Mouse (Mus musculus) hindbrain, embryonic 11.5 days (tissue): ENCODE data around the gene Cdhr1. TPM values are rescaled to one million over a fixed set of nuclear protein-coding genes. Genes with fewer than 3 reads are reported as not detected.

Experiments
- ATAC-seq: fragments of 200-750 bp; cut with Nextera tagmentation; 2 replicates; pipeline ENCODE4 v1.8.0; 2017; ENCODE audit warnings: mild to moderate bottlenecking, moderate TSS enrichment, moderate library complexity; ENCODE audit not compliant: low FRiP score
- DNase-seq: peaks from one replicate; pipeline ENCODE4 v3.0.0-alpha.2; 2015; ENCODE audit warnings: low spot score
- H3K27ac ChIP-seq: fragments of 300-500 bp; sonication (generic); 2 replicates; pipeline ENCODE4 v1.5.1; 2014; ENCODE audit warnings: mild to moderate bottlenecking, low read depth, low read length
- H3K27me3 ChIP-seq: fragments of 300-500 bp; sonication (generic); 2 replicates; pipeline ENCODE4 v1.6.1; 2014; ENCODE audit warnings: mild to moderate bottlenecking, low read length, moderate library complexity, mixed read lengths; ENCODE audit not compliant: control insufficient read depth, insufficient read depth
- H3K36me3 ChIP-seq: fragments of 300-500 bp; sonication (generic); 2 replicates; pipeline ENCODE4 v1.6.1; 2014; ENCODE audit warnings: mild to moderate bottlenecking, low read length, moderate library complexity, mixed read lengths; ENCODE audit not compliant: control insufficient read depth, insufficient read depth
- H3K4me1 ChIP-seq: fragments of 300-500 bp; sonication (generic); replicated peaks from 2 replicates; pipeline ENCODE4 v1.6.1; 2014; ENCODE audit warnings: low read length, mixed read lengths; ENCODE audit not compliant: control insufficient read depth, insufficient read depth
- H3K4me2 ChIP-seq: fragments of 300-500 bp; sonication (generic); replicated peaks from 2 replicates; pipeline ENCODE4 v1.6.1; 2014; ENCODE audit warnings: mild to moderate bottlenecking, low read depth, low read length
- H3K4me3 ChIP-seq: fragments of 300-500 bp; sonication (generic); 2 replicates; pipeline ENCODE4 v1.5.1; 2014; ENCODE audit warnings: low read depth, low read length
- H3K9ac ChIP-seq: fragments of 300-500 bp; sonication (generic); 2 replicates; pipeline ENCODE4 v1.6.1; 2014; ENCODE audit warnings: low read depth, low read length
- H3K9me3 ChIP-seq: fragments of 300-500 bp; sonication (generic); 2 replicates; pipeline ENCODE4 v1.6.1; 2016; ENCODE audit warnings: low read length; ENCODE audit not compliant: control insufficient read depth
- WGBS: fragments of 180-500 bp; shearing (Covaris S2); extraction: QIAGEN DNeasy Blood & Tissue Kit; methylation state at CpG from one replicate; pipeline ENCODE4 v1.1.7; 2014; 5-methylcytosine and 5-hydroxymethylcytosine counted together
- polyA plus RNA-seq: library from polyadenylated mRNA; unstranded; fragments of >200 nt; fragmentation: Nextera tagmentation; extraction: Ambion mirVana; gene quantifications from 2 replicates; pipeline ENCODE4 v1.2.1, GENCODE M21; 2014

Gene Cdhr1
- polyA plus RNA-seq, 1 experiment from 2014 or later: 1.2 TPM

GRCm38 (mm10) chr14:37064849-37065248 is 33.3 kb downstream of the Cdhr1 start:
- 76% methylated on average over 2 of the region's 2 CpGs for WGBS
- Histone ChIP-seq H3K27ac (no peak overlapping the region), H3K4me2 (no peak overlapping the region)

GRCm38 (mm10) chr14:37048914-37049410 is 49.2 kb downstream of the Cdhr1 start, which contains the start of gene Rgr:
Gene Rgr (minus strand): TSS chr14:37048964.
- Histone ChIP-seq H3K4me1 (no peaks in the 10 kb centered on the region), H3K4me3 (no peak within 1 kb of the TSS), H3K9ac (no peak within 1 kb of the TSS), H3K9me3 (no peaks in the 10 kb centered on the region), H3K27me3 (no peaks in the 10 kb centered on the region), H3K27ac (no peak within 1 kb of the TSS), H3K4me2 (no peak within 1 kb of the TSS), H3K36me3 (no peaks in the 10 kb centered on the region)
- DNase-seq (no peak), ATAC-seq (no peak)
- WGBS: 73% methylated on average over 1 of the region's 1 CpGs

More at GRCm38 (mm10) chr14:37064849-37065248, 33.3 kb downstream of the Cdhr1 start:
- Histone ChIP-seq H3K36me3 (no peaks in the 10 kb centered on the region), H3K9me3 (no peaks in the 10 kb centered on the region), H3K4me3 (no peak overlapping the region), H3K9ac (no peak overlapping the region), H3K27me3 (no peaks in the 10 kb centered on the region), H3K4me1 (no peaks in the 10 kb centered on the region)
- no peak for DNase-seq
- no peak for ATAC-seq

- 60% methylated on average over 5 of the region's 5 CpGs for WGBS
- no peak for ATAC-seq
Observed at GRCm38 (mm10) chr14:37034432-37034831, 63.7 kb downstream of the Cdhr1 start.

GRCm38 (mm10) chr14:37033241-37033640 is 64.9 kb downstream of the Cdhr1 start:
- no peaks in the 10 kb centered on the region for H3K4me1 ChIP-seq
- H3K9ac ChIP-seq: no peak overlapping the region
- H3K36me3 ChIP-seq: no peaks in the 10 kb centered on the region
- no peaks in the 10 kb centered on the region for H3K27me3 ChIP-seq
- 23% methylated on average over 7 of the region's 7 CpGs for WGBS
- H3K9me3 ChIP-seq: no peaks in the 10 kb centered on the region
- DNase-seq: peak; percentile 83
- no peak overlapping the region for H3K4me2 ChIP-seq
- peak; percentile 57; the same call in 1 of the 2 replicates for ATAC-seq
- no peak overlapping the region for H3K4me3 ChIP-seq
- no peak overlapping the region for H3K27ac ChIP-seq

More at GRCm38 (mm10) chr14:37034432-37034831, 63.7 kb downstream of the Cdhr1 start:
- Histone ChIP-seq H3K4me3 (no peak overlapping the region), H3K27ac (no peak overlapping the region), H3K36me3 (no peaks in the 10 kb centered on the region), H3K27me3 (no peaks in the 10 kb centered on the region), H3K4me2 (no peak overlapping the region), H3K4me1 (no peaks in the 10 kb centered on the region), H3K9ac (no peak overlapping the region), H3K9me3 (no peaks in the 10 kb centered on the region)
- no peak for DNase-seq

DNA sequence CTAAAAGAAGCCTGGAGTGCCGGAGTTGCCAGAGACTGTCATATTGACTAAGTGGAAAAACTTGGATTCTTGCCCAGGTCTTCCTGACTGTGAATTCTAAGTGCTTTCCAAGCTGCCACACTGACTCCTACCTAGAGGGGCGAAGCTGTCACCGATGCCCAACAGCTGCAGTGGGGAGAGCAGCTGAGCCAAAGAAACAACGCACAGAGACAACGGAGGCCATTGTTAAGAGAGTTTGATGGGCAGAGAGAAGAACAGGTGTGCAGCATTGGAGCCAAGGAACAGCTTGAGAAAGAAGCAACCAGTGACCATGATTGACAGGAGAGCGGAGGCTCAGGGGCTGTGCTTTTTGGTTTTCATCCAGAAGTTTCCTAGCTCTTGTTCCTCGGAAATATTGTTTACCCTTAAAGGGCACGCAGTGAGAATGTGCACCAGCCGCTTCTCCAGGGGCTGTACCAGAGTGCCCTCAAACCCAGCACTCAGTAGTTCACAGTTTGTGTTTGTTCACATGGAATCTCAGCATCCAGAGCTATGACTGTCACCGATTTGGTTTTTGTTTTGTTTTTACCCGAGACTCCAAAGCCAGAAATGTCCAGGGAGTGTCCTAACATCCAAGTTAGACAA is 65.6 kb downstream of the Cdhr1 start:
- Histone ChIP-seq H3K4me3 (no peak overlapping the region), H3K9ac (no peak overlapping the region), H3K36me3 (no peaks in the 10 kb centered on the region), H3K27me3 (no peaks in the 10 kb centered on the region), H3K27ac (no peak overlapping the region), H3K4me2 (no peak overlapping the region), H3K4me1 (no peaks in the 10 kb centered on the region), H3K9me3 (no peaks in the 10 kb centered on the region)
- ATAC-seq (no peak), DNase-seq (no peak)
- WGBS: 80% methylated on average over 11 of the region's 11 CpGs

DNA sequence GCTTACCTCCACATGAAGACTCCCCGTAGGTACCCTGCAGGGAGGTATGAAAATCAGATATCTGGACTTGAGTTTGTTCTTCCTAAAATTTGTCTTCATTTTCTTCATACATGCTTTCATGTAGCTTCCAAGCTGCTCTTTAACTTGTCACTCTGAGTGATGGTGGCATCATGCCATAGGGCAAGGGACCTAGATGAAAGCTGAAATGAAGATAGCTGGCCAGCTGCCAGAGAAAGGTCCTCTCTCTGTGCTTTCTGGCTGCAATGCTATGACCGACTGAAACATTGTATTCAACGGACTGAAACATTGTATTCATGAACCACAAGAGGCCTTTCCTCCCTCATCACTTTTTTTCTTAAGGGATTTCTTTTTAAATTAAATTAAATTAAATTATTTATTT is 69.6 kb downstream of the Cdhr1 start:
- Histone ChIP-seq H3K27ac (no peak overlapping the region), H3K9ac (no peak overlapping the region), H3K9me3 (no peaks in the 10 kb centered on the region), H3K36me3 (no peaks in the 10 kb centered on the region), H3K4me1 (no peaks in the 10 kb centered on the region), H3K27me3 (no peaks in the 10 kb centered on the region), H3K4me3 (no peak overlapping the region), H3K4me2 (no peak overlapping the region)
- 89% methylated on average over 3 of the region's 3 CpGs for WGBS
- ATAC-seq (no peak), DNase-seq (no peak)

DNA sequence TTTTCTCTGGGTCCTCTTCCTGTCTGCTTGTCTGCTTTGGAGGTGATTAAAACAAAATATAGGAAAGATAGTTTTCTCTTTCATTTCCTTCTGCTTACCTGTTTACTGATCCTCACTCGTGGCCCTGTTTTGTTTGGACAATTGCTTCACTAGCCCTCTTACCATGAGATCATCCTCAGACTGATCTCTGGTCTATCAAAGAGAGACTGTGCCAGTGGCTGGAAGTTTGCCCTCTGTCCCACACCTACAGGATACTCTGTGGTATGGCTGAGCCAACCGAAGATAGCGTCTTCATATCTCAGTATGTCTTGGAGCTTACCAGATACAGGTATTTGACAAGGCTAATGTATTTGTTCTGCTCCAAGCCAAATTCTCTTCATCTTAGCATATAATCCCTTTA is 70.2 kb downstream of the Cdhr1 start:
- Histone ChIP-seq H3K36me3 (no peaks in the 10 kb centered on the region), H3K27me3 (no peaks in the 10 kb centered on the region), H3K27ac (no peak overlapping the region), H3K4me2 (no peak overlapping the region), H3K4me3 (no peak overlapping the region), H3K9me3 (no peaks in the 10 kb centered on the region), H3K4me1 (no peaks in the 10 kb centered on the region), H3K9ac (no peak overlapping the region)
- no peak for DNase-seq
- ATAC-seq: no peak
- WGBS: 97% methylated on average over 3 of the region's 3 CpGs

Other genes with a start within 250 kb of the Cdhr1 start
- gene Ccser2, start 129.6 kb downstream of the Cdhr1 start, polyA plus RNA-seq: 47.1 and 50.2 TPM in 2 replicates
- gene Rgr, start 49.4 kb downstream of the Cdhr1 start, polyA plus RNA-seq: not detected in 2 replicates
- gene Lrit1, start 43.5 kb downstream of the Cdhr1 start, polyA plus RNA-seq: not detected in 2 replicates
- gene Lrit2, start 30.4 kb downstream of the Cdhr1 start, polyA plus RNA-seq: not detected in 2 replicates
- 0.34 and 0.38 TPM in 2 replicates for gene 2610528A11Rik, start 15.7 kb upstream of the Cdhr1 start, polyA plus RNA-seq
- gene Ghitm, start 36.9 kb upstream of the Cdhr1 start, polyA plus RNA-seq: 189 and 215 TPM in 2 replicates